Mouse (Mus musculus) layer of hippocampus, adult 9-10 months (tissue): ENCODE results near the gene Trim66.

ENCODE experiments used
- DNase-seq: peaks from one replicate; pipeline ENCODE4 v3.0.0; 2022; ENCODE audit warnings: low spot score

Gene Trim66

DNA sequence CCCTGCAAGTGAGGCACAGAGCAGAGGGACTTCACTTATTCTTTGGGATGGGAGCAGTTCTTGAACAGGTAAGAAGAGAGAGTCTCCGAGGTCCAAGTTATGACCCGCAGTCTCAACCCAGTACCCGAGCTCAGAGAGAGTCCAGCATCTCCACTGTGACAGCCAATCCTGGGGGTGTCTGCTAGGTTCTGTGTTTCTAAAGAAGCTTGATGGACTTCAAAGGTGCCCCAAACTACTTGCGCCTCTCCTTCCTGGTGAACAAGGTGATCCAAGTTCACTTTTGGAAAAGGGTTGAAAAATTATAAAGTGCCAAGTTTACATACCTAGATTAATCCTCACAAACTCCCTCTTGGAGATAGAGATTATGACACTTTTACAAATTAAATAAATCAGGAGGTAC lies at the start of gene Trim66:
Trim66 (minus strand) TSS at position 101 of the 400 bp plus-strand sequence.
- no peak for DNase-seq

- DNase-seq: no peak
These were observed 38.8 kb upstream of the Trim66 start for GRCm38 (mm10) chr7:109546726-109547125.

- no peak for DNase-seq
These were observed 38.3 kb upstream of the Trim66 start for GRCm38 (mm10) chr7:109546186-109546585.

DNA sequence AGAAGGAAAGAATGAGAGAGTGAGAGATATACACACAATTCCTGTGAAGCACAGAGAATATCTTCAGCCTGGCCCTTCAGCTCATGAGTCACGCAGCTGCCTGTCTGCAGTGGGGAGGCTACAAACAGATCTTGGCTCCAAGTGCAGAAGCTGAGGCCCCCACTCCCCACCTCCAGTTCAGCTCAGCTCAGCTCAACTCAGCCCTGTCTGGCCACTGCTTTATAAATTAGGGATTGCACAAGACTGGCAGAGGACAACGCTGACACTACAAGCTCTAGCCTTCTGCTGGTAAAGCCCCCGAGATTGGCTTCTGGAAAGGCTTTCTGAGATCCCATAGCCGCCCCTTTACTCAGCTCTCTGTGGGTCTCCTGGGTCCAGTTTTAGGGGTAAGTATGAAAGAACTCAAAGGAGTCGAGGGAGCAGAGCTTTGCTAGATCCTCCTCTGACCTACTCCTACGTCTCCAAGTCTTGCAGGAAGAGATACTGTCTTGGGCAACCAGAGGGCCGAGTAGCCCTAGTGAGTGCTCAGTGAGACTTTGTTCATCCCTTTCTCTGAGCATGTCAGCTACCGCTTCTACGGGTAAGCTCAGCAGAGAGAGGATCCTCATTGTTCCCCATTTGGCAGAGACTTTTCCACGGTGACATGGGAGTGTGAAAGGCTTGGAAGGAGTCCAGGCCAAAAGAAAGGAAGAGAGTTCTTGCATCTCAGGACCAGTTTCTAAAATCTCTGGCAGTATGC lies 37.5 kb upstream of the Trim66 start:
- DNase-seq: no peak

- DNase-seq: no peak
These were observed 36.9 kb upstream of the Trim66 start for GRCm38 (mm10) chr7:109544792-109545191.

GRCm38 (mm10) chr7:109542364-109542628 lies 34.4 kb upstream of the Trim66 start:
- DNase-seq: no peak

- no peak for DNase-seq
These were observed 33.9 kb upstream of the Trim66 start for GRCm38 (mm10) chr7:109541609-109542363.

DNA sequence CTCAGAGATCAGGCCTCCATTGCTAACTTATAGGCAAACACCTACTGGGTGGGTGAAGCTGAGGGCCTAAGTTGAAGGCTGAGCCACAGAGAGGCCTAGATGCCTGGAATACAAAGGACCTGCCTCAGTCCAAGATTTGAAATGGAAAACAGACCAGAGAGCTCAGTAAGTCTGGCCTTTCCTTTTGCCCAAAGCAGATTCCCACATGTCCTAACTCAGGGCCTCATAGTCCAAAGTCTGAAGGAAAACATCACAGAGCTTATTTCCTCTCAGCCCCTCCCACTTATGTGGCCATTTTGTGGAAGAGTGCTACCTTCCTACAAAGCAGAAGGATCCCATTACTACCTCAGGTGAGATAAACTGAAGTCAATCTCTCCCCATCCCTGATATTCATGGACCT lies 33.0 kb upstream of the Trim66 start:
- DNase-seq: no peak

DNA sequence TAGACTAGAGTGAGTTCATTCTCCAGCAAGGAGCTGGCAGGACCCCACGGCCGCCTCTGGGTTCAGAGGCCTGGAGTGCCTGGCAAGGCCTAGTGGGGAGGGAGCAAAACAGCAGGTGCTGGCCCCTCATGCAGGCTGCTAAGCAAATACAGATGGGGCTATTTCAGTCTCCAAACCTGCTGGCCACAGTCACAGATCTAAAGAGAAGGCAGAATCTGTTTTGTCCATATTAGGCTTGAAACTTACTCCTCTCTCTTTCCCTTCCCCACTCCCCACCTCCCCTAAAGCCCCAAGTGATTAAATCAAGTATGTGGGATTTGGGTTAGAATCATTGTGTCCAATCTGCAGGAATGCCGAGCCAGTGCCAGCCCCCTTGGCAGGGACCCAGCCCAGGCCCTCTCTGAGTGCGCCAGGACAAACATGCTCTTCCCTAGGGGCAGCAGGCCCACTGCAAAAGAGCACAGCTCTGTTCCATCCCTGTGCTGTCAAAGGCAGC lies 28.6 kb upstream of the Trim66 start:
- DNase-seq: no peak

- DNase-seq: no peak
These were observed 27.0 kb upstream of the Trim66 start for GRCm38 (mm10) chr7:109534921-109535320.

DNA sequence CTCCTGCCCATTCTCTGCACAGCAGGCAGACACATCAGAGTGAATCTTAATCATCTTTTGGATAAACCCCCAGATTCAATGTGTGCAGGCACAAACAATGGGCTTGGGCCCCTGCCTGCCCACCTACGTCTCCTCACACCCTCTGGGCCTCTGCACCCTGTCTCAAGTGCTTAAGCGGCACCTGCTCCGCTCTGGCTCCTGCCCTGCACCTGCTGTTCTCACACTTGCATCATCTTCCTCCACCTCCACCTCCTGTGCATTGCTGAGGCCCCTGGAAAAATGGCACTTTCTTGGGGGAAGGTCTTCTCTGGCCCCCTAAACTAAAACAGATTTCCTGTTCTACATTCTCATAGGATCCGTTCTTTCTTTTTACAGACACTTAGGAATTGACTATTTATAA lies 26.0 kb upstream of the Trim66 start:
- DNase-seq: no peak

DNA sequence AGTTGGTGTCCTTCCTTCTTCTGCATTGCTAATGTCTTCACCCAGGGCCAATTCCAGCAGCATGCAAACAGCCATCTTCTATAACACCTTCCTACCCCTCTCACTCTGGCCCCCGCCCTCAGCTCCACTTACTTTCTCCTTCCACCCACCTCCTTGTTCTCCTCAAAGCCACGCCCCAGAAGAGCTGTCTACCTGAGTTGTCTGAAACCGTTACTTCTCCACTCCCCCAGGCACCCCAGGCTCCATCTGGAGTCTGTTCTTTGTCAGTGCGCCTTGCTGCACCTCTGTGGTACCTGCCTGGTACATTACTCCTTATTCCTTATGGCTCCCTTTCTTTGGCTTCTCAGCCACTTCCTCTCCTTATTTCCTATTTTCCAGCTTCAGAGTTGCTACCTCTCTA lies 25.2 kb upstream of the Trim66 start:
- DNase-seq: no peak

GRCm38 (mm10) chr7:109532691-109533090 lies 24.8 kb upstream of the Trim66 start:
- DNase-seq: no peak

- DNase-seq: no peak
These were observed 23.6 kb upstream of the Trim66 start for GRCm38 (mm10) chr7:109531501-109531900.

- no peak for DNase-seq
These were observed 21.8 kb upstream of the Trim66 start for GRCm38 (mm10) chr7:109529741-109530140.

DNA sequence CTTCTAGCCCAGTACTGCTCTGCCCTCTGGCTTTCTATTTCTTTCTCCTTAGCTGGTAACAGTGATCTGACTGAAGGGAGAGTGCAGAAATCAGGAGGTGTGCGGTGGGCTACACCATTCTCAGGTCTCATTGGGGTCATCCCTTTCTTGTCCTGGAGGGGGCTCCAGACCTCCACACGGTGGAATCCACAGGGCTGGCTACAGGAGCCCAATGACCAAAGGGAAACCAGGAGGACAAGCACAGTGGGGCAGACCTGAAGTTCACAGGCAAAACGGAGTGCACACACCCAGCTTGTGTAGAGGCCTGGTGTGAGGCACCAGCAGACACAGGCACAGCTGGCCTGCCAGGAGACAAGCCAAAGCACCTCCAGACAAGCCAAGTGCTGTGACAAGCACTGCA lies 20.4 kb upstream of the Trim66 start:
- no peak for DNase-seq

DNA sequence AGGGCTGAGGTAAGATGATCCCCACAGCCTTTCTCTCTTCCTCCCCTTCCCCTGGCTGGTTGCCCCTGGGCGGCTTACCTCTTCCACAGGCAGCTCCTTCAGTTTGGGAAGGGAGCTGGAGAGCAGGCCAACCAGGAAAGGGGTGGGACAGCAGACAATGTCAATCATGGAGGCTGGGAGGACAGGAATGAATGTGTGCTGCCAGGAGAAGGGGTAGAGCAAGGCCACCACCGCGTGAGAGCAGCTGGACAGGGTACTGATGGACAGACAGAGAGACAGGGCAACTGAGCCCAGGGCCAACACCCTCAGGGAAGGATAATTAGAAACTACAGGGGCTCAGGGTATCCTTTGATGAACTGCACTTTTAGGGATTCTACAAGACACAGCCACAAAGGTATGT lies 19.6 kb upstream of the Trim66 start:
- DNase-seq: no peak

DNA sequence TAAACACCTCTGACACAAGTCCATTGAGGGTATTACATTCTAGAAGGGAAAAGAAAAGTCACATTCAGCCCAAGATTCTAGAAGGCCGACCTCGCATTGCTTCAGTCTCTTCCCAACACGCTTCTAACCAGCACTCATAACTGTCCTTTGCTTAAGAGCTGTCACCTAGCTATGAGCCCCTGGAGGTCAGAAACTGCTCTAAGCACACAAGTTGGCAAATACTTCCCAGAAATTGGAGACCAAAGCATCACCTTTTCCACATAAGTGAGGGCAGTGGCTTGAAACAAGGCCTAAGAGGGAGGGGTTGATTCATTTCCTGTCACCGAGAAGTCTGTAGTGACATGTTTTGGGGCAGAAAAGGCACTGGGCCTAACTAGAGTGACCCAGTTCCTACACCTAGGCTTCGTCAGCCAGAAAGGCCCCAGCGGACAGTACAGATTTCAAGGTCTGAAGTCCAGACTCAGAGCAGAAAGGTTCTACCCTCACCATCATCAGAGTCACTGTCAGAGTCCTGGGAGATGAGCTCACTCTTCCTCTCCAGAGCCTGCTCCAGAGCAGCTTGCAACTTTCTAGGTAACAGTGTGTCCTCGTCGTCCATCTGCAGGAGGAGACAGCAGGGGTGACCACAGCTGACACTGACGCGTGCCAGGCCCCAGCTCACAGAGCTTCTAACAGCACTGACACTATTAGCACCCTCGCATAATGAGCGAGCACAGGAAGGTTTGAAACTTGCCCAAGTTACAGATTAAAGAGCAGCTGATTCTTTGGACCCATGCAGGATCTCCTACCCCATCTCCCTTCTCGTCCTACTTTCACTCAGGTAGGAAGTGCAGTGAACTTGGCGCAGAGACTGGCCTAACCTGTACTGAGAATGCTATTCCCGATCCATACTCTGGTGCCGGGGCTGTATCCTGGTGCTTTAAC lies 18.1 kb upstream of the Trim66 start:
- DNase-seq: no peak

DNA sequence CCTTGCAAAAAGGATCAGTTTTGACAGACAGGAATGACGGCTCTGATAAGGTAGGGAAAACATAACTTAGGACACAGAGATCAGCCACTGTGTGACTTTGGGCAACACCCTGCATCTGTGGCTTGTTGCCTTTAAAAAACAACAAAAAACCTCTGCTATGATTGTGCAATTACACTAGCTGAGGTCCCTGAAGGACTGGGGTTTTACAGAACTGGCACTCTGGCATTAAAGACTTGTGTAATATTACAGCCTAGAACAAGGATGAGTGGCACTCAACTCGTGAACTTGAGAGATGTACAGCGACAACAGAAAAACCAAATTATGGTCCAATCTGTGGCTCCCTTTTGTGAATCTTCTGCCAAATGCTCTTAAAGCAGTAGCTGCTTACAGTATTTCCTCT lies 16.8 kb upstream of the Trim66 start:
- DNase-seq: no peak

DNA sequence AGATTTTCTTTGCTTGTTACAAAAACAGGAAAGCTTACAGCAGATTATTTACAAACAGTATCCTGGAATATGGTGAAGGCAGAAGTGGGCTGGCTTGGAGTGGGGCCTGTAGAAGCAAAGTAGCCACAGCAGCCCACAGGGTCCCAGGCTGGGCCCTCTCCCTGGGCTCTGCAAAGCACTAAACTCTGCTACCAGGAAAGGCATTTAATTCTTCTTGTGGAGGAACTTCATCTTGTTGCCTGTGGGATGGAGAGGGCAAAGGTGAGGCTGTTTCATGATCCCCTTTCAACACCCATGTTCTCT lies 16.5 kb upstream of the Trim66 start:
- DNase-seq: no peak

DNA sequence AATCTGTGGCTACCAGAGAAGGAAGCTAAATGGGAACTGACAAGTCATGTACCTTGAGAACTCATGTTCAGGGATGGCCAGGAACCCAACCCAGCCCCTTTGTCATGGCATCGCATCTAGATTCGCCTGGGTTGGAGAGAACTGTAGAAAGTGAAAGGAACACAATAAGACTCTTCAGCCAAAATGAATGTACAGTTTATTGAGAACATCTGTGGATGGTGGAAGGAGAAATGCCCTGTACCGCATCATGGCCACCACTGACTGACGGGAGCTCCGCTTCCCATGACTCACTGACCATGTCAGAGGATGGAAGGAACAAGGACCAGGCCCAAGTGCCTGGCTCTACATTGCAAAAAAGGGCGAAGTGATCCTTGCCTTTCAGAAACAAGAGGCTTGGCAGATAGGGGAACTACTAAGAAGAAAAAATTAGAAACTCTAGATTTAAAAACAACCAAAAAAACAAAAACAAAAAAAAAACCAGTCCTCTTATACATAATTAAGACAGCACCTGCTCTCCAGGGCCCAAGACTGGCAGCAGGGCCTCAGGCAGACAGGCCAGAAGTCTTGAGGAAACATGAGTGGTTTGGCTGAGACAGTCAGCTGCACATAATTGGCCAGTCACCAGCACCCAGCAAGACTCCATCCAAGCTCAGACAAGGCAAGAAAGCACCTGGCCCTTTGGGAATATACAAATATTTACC lies 16.0 kb upstream of the Trim66 start:
- no peak for DNase-seq

DNA sequence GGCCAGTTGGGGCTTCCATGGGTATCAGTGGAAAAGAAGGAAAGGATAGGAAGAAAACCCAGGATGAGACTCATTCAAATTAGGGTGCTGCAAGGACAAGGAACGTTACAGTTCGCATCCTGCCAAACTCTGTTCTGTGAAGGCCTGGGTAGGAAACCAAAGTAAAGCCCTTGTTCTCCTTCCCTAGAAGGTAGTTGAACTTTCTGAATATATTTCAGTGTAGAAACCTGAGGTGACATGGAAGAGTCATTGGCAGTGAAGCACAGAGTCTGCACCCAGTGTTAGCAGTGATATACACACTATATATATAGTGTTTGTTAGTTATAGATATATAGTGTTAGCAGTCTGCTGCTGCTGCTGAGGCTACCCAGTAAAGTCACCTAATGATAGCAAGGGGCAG lies 15.4 kb upstream of the Trim66 start:
- DNase-seq: no peak
